Comparison of ENCODE assay signal across 8 mouse cellular contexts in the genomic region with DNA sequence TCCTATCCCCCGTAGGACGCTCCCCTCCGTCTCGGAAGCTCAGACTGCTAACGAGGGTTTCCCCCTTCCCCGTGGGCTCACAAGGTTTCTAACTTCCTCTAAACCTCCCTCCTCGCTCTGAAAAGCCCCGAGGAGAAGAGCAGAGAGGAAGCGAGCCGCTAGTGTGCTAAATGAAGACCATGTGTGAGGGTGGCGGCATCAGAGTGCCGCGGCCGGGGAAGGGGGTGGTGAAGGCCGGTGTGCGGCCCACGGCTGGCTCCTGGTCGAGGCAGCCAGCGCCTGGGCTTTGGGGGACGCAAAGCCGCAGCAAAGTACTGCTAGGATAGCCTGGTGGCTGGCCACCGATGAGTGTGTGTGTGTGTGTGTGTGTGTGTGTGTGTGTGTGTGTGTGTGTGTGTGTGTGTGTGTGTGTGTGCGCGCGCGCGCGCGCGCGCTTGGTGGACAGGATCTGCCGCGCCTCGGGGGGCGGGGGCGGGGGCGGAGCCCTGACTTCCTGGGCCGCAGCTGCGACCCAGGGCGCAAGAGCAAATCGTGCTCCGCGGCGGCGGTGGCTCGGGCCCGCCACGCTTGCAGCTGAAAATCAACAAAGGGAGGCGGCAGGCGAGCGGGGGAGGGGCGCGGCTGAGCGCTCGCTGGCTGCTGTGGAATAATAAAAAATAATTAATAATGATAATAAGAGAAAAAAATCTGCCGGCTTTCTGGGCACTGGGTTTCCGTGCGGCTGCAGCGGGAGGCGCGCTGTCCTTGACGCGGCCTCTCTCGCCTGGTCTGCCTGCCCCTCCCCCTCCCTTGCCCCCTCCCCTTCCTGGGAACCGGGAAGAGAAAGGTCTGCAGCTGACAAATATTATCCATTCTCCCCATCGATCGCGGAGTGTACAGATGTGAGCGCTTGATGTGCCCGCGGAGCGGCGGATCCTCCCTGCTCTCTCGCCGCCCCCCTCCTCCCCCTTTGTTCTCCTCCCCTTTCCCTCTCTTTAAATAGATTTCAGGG. TPM values are rescaled to one million over a fixed set of nuclear protein-coding genes. Genes with fewer than 3 reads are reported as not detected.
DNase-seq lines count a peak whose midpoint lies in the region; ATAC-seq and TF ChIP-seq lines count a peak whose summit lies in the region.

No protein-coding gene starts in this region.

- H3K36me3 ChIP-seq in embryonic facial prominence, embryonic 15.5 days, result no peaks in the 10 kb centered on the region
- no peaks in the 10 kb centered on the region for H3K36me3 ChIP-seq in limb, embryonic 14.5 days (ENCODE audit: control insufficient read depth, insufficient read depth, low read length)
- no peaks in the 10 kb centered on the region for H3K36me3 ChIP-seq in midbrain, embryonic 16.5 days (ENCODE audit: control insufficient read depth, insufficient read depth, low read length)

- 2% methylated on average over 66 of the region's 75 CpGs for WGBS in embryonic facial prominence, embryonic 15.5 days
- WGBS in limb, embryonic 14.5 days, result 2% methylated on average over 44 of the region's 75 CpGs
- 2% methylated on average over 53 of the region's 75 CpGs for WGBS in midbrain, embryonic 16.5 days

- no peaks in the 10 kb centered on the region for H3K9me3 ChIP-seq in embryonic facial prominence, embryonic 15.5 days (replicated peaks)
- no peaks in the 10 kb centered on the region for H3K9me3 ChIP-seq in limb, embryonic 14.5 days (ENCODE audit: control insufficient read depth, low read length)
- no peaks in the 10 kb centered on the region for H3K9me3 ChIP-seq in midbrain, embryonic 16.5 days (replicated peaks; ENCODE audit: control insufficient read depth, low read length, poor library complexity, severe bottlenecking)

- peaks cover 80% of the 10 kb centered on the region for H3K27me3 ChIP-seq in embryonic facial prominence, embryonic 15.5 days
- H3K27me3 ChIP-seq in limb, embryonic 14.5 days (ENCODE audit: control insufficient read depth, insufficient read depth, low read length), result peaks cover 28% of the 10 kb centered on the region
- H3K27me3 ChIP-seq in midbrain, embryonic 16.5 days (ENCODE audit: control insufficient read depth, insufficient read depth, low read depth, low read length), result peaks cover 42% of the 10 kb centered on the region

- H3K4me1 ChIP-seq in embryonic facial prominence, embryonic 15.5 days, result peaks cover 42% of the 10 kb centered on the region
- peaks cover 25% of the 10 kb centered on the region for H3K4me1 ChIP-seq in limb, embryonic 14.5 days (ENCODE audit: control insufficient read depth, insufficient read depth, low read length)
- H3K4me1 ChIP-seq in midbrain, embryonic 16.5 days (ENCODE audit: control insufficient read depth, insufficient read depth, low read length), result peaks cover 10% of the 10 kb centered on the region

- H3K27ac ChIP-seq in embryonic facial prominence, embryonic 15.5 days (replicated peaks), result peak overlapping the region; percentile 84
- H3K27ac ChIP-seq in limb, embryonic 14.5 days (replicated peaks; ENCODE audit: low read depth, low read length), result peak overlapping the region; percentile 53
- H3K27ac ChIP-seq in midbrain, embryonic 16.5 days (ENCODE audit: low read length), result peak overlapping the region; percentile 89

- intact Hi-C loops in left cerebral cortex, postnatal 25 days (cut with DNase I), result loop anchor here (1.0 to 10.0 kb wide), 3 partner anchors 24 to 501 kb away; no protein-coding TSS in a partner anchor
- intact Hi-C loops in heart, postnatal 25 days (cut with DNase I), result loop anchor here (2.0 to 5.0 kb wide), 3 partner anchors 21 to 129 kb away; no protein-coding TSS in a partner anchor

- ATAC-seq in embryonic facial prominence, embryonic 15.5 days (ENCODE audit: insufficient number of reproducible peaks, low FRiP score, low TSS enrichment, low read depth), result peak; percentile 21; the same call in 1 of the 2 replicates
- ATAC-seq in limb, embryonic 14.5 days (ENCODE audit: low FRiP score, low read depth), result peak; percentile 36
- peak; percentile 67 for ATAC-seq in midbrain, embryonic 16.5 days

- peak overlapping the region; percentile 18; the same call in 1 of the 2 replicates for H3K9ac ChIP-seq in embryonic facial prominence, embryonic 15.5 days
- peak overlapping the region; percentile 41 for H3K9ac ChIP-seq in limb, embryonic 14.5 days (ENCODE audit: low read depth, low read length, severe bottlenecking)
- H3K9ac ChIP-seq in midbrain, embryonic 16.5 days (ENCODE audit: low read depth, low read length), result peak overlapping the region; percentile 66

- peak; percentile 42 to 47 for DNase-seq in left cerebral cortex, postnatal 25 days (ENCODE audit: low spot score in 2 of 2)
- DNase-seq in left cerebral cortex, adult 9 months (ENCODE audit: low spot score in 2 of 2), result no peak
- peak; percentile 52 for DNase-seq in adipocyte (ENCODE audit: low spot score)
- DNase-seq in heart, postnatal 25 days (ENCODE audit: low spot score), result peak; percentile 49
- DNase-seq in limb, embryonic 14.5 days (ENCODE audit: low spot score), result peak; percentile 57
- DNase-seq in thymus, postnatal 0 days (ENCODE audit: low spot score), result peak; percentile 78

- peak overlapping the region; percentile 41 for H3K4me3 ChIP-seq in embryonic facial prominence, embryonic 15.5 days (replicated peaks)
- H3K4me3 ChIP-seq in limb, embryonic 14.5 days (replicated peaks; ENCODE audit: low read length), result peak overlapping the region; percentile 37
- peak overlapping the region; percentile 42 for H3K4me3 ChIP-seq in midbrain, embryonic 16.5 days (ENCODE audit: low read depth, low read length)

- peak overlapping the region; percentile 71 for H3K4me2 ChIP-seq in embryonic facial prominence, embryonic 15.5 days (replicated peaks)
- H3K4me2 ChIP-seq in limb, embryonic 14.5 days (replicated peaks; ENCODE audit: low read depth, low read length, severe bottlenecking), result peak overlapping the region; percentile 73
- H3K4me2 ChIP-seq in midbrain, embryonic 16.5 days (ENCODE audit: low read length), result peak overlapping the region; percentile 75

- TF ChIP-seq POLR2A in limb, embryonic 14.5 days (IDR thresholded peaks at IDR 0.05; ENCODE audit: borderline replicate concordance, extremely low read depth, insufficient read depth, insufficient read length), result no peak

RNA-seq across cellular contexts. Expression of a gene that starts 24.7 kb away (rescaled TPM):
- 10 to 100 TPM; 31.3 to 35.8 TPM for total RNA-seq in left cerebral cortex, postnatal 25 days (2021)
- 13.9 and 14.5 TPM in 2 replicates for polyA plus RNA-seq in embryonic facial prominence, embryonic 15.5 days (2015; fragmentation: Nextera tagmentation; extraction: Ambion mirVana)
- 10 to 100 TPM; 22.0 to 22.7 TPM for total RNA-seq in heart, postnatal 25 days (2021)
- polyA plus RNA-seq in limb, embryonic 14.5 days (2012; rRNA removed), result 20.0 and 22.5 TPM in 2 replicates
- 17.0 and 18.1 TPM in 2 replicates for polyA plus RNA-seq in limb, embryonic 14.5 days (2014; fragmentation: Nextera tagmentation; extraction: Ambion mirVana)
- polyA plus RNA-seq in midbrain, embryonic 16.5 days (2015; fragmentation: Nextera tagmentation; extraction: Ambion mirVana), result 14.7 and 16.8 TPM in 2 replicates
- 14.1 and 14.2 TPM in 2 replicates for polyA plus RNA-seq in thymus, postnatal 0 days (2015; fragmentation: Nextera tagmentation; extraction: Ambion mirVana)

Comparison
In these comparisons a context has a peak if more than half of its experiments do, and no peak if none do; other contexts are left out.
1. DNase-seq: peak in left cerebral cortex, postnatal 25 days (2 of 2), adipocyte (single experiment), heart, postnatal 25 days (single experiment), limb, embryonic 14.5 days (single experiment) and thymus, postnatal 0 days (single experiment); none in left cerebral cortex, adult 9 months (0 of 2).
2. Peak in every context shown above with its lines, with median percentiles within 50 percentile points of each other: ATAC-seq, H3K27ac ChIP-seq, H3K4me2 ChIP-seq, H3K4me3 ChIP-seq and H3K9ac ChIP-seq.